Mouse (Mus musculus): ENCODE data around the gene Saa3.

DNA sequence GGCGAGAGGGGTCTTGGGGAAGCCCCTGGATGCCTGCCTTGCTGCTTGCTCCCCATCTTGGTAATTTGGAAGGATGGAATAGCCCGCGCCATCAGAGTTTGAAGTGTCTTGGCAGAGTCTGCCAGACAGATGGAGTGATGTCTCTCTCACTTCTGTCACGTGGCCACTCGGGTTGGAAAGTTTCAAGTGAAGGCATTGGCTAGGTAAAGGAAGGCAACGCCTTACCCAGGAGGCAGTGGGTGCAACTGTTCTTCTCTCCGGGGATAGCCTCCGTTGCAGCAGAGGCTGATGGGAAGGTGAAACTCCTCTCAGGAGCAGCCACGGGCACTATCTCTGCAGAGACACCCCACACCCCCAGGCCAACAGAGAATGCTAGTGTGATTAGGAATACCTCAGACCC lies 5.0 kb upstream of the Saa3 start:
- TF ChIP-seq CTCF (IDR thresholded peaks at IDR 0.05; ENCODE audit: low read depth, low read length) (no peak), POLR2A (IDR thresholded peaks at IDR 0.05; ENCODE audit: extremely low read depth, insufficient read depth, low read length) (no peak)
